Mouse (Mus musculus) effector memory CD4-positive, alpha-beta T cell, adult 5 months (primary cell): ENCODE data around the gene Mov10. TPM values are rescaled to one million over a fixed set of nuclear protein-coding genes. Genes with fewer than 3 reads are reported as not detected.

Source experiments
- polyA plus RNA-seq: library from polyadenylated mRNA; unstranded; fragments of 100-300 nt; shearing (Covaris generic); gene quantifications from one replicate; pipeline ENCODE4 v1.2.1, GENCODE M21; 2017

Gene Mov10
- polyA plus RNA-seq, result 29.8 TPM

GRCm38 (mm10) chr3:104817991-104818748, at the start of gene Mov10:
Gene Mov10 (minus strand): TSS chr3:104818563.

GRCm38 (mm10) chr3:104863786-104864650, 45.7 kb upstream of the Mov10 start, which contains the start of the genes St7l and Capza1:
Gene St7l (plus strand): TSS chr3:104864005.
Gene Capza1 (minus strand): TSS chr3:104864505.

GRCm38 (mm10) chr3:104788075-104788474, 30.3 kb downstream of the Mov10 start, which contains the start of gene Rhoc:
Gene Rhoc (plus strand): TSS chr3:104788375.

GRCm38 (mm10) chr3:104781471-104781903, 36.9 kb downstream of the Mov10 start, which contains the start of gene Fam19a3:
Gene Fam19a3 (minus strand): TSS chr3:104781840.

GRCm38 (mm10) chr3:104780561-104781420, 37.6 kb downstream of the Mov10 start, which contains the start of gene Ppm1j:
Gene Ppm1j (plus strand): TSS chr3:104781056.

Other genes with a start within 250 kb of the Mov10 start
- 46.2 TPM for gene Slc16a1, start 179.9 kb downstream of the Mov10 start, polyA plus RNA-seq
- 60.8 TPM for gene Ppm1j, start 37.5 kb downstream of the Mov10 start, polyA plus RNA-seq
- 2.5 TPM for gene Fam19a3, start 36.7 kb downstream of the Mov10 start, polyA plus RNA-seq
- gene Rhoc, start 30.2 kb downstream of the Mov10 start, polyA plus RNA-seq, result 16.3 TPM
- gene St7l, start 45.4 kb upstream of the Mov10 start, polyA plus RNA-seq, result 46.2 TPM
- gene Capza1, start 45.9 kb upstream of the Mov10 start, polyA plus RNA-seq, result 331 TPM
- gene Wnt2b, start 143.4 kb upstream of the Mov10 start, polyA plus RNA-seq, result not detected
- not detected for gene Cttnbp2nl, start 234.6 kb upstream of the Mov10 start, polyA plus RNA-seq
- not detected for gene 4930564D02Rik, start 248.3 kb upstream of the Mov10 start, polyA plus RNA-seq